Mouse (Mus musculus) yolk sac, embryonic 10.5 days (tissue): ENCODE measurements around the gene Zcchc7.
"Not testable (repeated sequence)": the region's sequence is repeated elsewhere in the genome, so short reads cannot be mapped to it uniquely, and the experiment has no call there.

Experiments used
- DNase-seq: peaks from one replicate; pipeline ENCODE4 v3.0.0-alpha.2; 2017; ENCODE audit warnings: low spot score

Zcchc7 gene

GRCm38 (mm10) chr4:44757131-44757530 is 1.5 kb downstream of the Zcchc7 start:
- not testable (repeated sequence) for DNase-seq

GRCm38 (mm10) chr4:44774890-44775289 is 19.2 kb downstream of the Zcchc7 start:
- no peak for DNase-seq

GRCm38 (mm10) chr4:44776651-44777050 is 21.0 kb downstream of the Zcchc7 start:
- DNase-seq = no peak

- no peak for DNase-seq
These were observed 21.4 kb downstream of the Zcchc7 start for GRCm38 (mm10) chr4:44777101-44777500.

- DNase-seq = no peak
These were observed 22.0 kb downstream of the Zcchc7 start for GRCm38 (mm10) chr4:44777711-44778110.

- DNase-seq = no peak
These were observed 22.6 kb downstream of the Zcchc7 start for GRCm38 (mm10) chr4:44778316-44778715.

GRCm38 (mm10) chr4:44780462-44781157 is 24.9 kb downstream of the Zcchc7 start:
- no peak for DNase-seq

GRCm38 (mm10) chr4:44781494-44781893 is 25.8 kb downstream of the Zcchc7 start:
- DNase-seq = no peak

- no peak for DNase-seq
These were observed 28.1 kb downstream of the Zcchc7 start for GRCm38 (mm10) chr4:44783566-44784292.

- no peak for DNase-seq
These were observed 57.2 kb downstream of the Zcchc7 start for GRCm38 (mm10) chr4:44812855-44813254.

GRCm38 (mm10) chr4:44813770-44814169 is 58.1 kb downstream of the Zcchc7 start:
- peak; percentile 24 for DNase-seq

- DNase-seq = no peak
These were observed 60.9 kb downstream of the Zcchc7 start for GRCm38 (mm10) chr4:44816584-44816983.

- DNase-seq = no peak
These were observed 74.9 kb downstream of the Zcchc7 start for GRCm38 (mm10) chr4:44830609-44831008.

- no peak for DNase-seq
These were observed 96.2 kb downstream of the Zcchc7 start for GRCm38 (mm10) chr4:44851835-44852251.

- DNase-seq = no peak
These were observed 115.9 kb downstream of the Zcchc7 start for GRCm38 (mm10) chr4:44871591-44871990.

- no peak for DNase-seq
These were observed 116.4 kb downstream of the Zcchc7 start for GRCm38 (mm10) chr4:44872048-44872447.

GRCm38 (mm10) chr4:44880065-44880623 is 124.5 kb downstream of the Zcchc7 start:
- no peak for DNase-seq

GRCm38 (mm10) chr4:44886143-44886542 is 130.5 kb downstream of the Zcchc7 start:
- DNase-seq = no peak

- no peak for DNase-seq
These were observed 135.7 kb downstream of the Zcchc7 start for GRCm38 (mm10) chr4:44891344-44891743.

GRCm38 (mm10) chr4:44905651-44906271 is 150.1 kb downstream of the Zcchc7 start:
- DNase-seq = no peak

- no peak for DNase-seq
These were observed 150.7 kb downstream of the Zcchc7 start for GRCm38 (mm10) chr4:44906399-44906798.

GRCm38 (mm10) chr4:44910065-44910464 is 154.4 kb downstream of the Zcchc7 start:
- DNase-seq = no peak

GRCm38 (mm10) chr4:44910857-44911256 is 155.2 kb downstream of the Zcchc7 start:
- no peak for DNase-seq
